Mouse (Mus musculus): ENCODE results near the gene Osm.

DNA sequence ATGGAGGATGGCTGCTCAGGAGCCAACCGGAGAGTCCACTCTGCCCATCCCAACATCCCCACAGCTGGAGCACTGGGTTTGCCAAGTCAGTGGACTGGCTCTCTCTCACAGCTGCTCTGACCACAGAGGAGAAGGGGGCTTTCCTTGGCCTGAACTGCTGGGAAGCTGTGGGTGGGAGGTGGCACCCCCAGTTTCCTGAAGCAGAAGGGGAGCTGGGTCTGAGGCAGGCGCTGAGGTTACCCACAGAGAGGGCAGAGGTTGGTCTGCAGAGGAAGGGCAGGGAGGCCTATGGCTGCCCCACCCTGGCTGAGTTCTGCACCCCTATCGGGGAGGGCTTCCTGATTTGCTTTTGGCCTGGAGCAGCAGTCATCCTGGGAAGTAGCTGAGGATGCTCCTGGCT lies 15.2 kb downstream of the Osm start:
- TF ChIP-seq CTCF (IDR thresholded peaks at IDR 0.05) (no peak), POLR2A (IDR thresholded peaks at IDR 0.05; ENCODE audit: insufficient read depth, low read depth, low read length) (no peak)
